Mouse (Mus musculus) frontal cortex, postnatal 14 days (tissue): ENCODE data around the gene Foxf2.

Experiments
- DNase-seq, 2 experiments: peaks; one replicate each; pipeline ENCODE4 v3.0.0; 2022; ENCODE audit warnings: low spot score in 2 of 2

The Foxf2 gene

DNA sequence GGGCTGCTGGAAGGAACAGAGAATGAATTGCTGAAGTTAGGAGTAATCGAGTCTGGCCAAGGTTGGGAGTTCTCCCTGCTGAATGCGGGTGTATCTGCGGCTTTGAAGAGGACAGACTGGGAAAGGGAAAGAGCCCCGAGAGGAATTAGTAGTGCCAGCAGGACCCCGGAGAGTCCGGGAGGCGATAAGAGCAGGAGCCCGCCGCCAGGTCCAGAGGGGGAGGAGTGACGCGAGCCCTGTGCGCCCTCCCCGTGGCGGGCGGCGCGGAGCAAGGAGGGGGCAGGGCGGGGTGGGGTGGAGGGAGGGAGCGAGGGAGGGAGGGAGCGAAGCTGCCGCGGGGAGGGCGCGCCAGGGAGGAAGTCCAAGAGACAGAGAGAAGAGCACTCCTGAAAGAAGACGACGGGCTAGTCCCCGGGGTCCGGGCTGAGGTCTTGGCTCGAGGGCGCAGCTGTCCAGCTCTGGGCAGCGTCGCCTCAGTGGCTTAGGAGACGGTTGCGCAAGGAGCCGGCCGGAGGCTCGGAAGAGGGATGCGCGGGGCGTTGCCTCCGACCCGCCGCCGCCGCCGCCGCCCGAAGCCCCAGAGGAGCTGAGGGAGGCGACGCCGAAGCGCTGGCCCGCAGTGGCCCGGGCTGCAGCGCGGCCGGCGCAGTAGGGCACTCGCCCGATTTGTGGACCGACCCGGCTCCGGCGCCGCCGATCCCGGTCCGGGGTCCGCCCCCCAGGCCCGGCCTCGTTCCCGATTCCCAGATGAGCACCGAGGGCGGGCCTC is at the start of gene Foxf2:
Foxf2 (plus strand) TSS at position 484 of the 769 bp plus-strand sequence.
- no peak for DNase-seq

DNA sequence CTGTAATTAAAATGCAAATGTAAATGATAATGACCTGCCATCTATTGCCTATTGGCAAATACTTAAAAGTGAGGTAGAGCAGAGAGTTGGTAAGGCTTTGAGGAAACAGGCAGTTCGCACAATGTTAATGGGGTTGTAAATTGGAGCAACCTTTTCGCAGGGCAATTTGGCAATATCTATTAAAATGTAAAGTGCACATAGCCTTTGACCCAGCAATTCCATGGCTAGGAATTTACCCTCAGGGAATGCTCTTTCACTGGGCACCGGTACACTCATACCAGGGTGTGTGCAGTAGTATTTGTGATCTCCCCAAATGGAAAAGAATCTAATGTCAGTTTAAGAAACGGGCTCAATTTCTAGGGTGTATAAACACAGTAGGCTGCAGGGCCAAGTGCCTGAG is 48.9 kb upstream of the Foxf2 start:
- DNase-seq, result no peak

DNA sequence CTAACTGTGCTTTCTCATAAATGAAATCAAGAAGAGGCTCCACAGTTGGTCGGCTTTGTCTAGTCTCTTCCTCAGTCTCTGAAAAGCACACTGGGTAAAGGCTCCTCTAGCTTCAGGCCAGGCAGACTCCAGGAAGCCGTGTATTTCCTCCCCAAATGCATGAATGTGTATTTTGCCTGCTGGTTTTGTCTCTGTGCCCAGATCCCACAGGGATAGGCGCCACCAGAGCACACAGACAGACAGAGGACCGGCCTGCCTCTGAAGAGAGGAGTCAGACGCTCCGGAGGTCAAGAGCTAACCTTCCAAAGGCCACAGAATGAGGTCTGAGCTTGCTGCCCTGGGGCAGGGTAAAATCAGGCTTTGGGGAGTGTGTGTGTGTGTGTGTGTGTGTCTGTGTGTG is 48.0 kb upstream of the Foxf2 start:
- DNase-seq, result no peak

DNA sequence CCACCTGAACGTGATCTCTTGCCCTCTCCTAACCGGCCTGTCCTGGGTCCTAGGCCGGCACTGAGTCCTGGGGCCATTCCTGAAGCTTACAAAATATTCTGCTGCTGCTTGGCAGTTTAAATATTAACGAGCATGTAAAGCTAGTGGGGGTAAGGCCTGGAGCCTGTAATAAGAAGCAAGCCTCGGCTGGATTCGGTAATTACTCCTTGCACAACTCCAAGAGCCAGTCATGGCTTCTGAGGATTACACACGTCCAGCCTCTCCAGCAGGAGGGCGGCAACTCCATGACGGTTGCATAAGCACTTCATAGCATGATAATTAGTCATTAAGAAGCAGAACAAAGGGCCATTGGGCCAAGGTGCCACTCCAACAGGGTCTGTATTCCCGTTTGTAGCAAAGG is 47.2 kb upstream of the Foxf2 start:
- no peak for DNase-seq

DNA sequence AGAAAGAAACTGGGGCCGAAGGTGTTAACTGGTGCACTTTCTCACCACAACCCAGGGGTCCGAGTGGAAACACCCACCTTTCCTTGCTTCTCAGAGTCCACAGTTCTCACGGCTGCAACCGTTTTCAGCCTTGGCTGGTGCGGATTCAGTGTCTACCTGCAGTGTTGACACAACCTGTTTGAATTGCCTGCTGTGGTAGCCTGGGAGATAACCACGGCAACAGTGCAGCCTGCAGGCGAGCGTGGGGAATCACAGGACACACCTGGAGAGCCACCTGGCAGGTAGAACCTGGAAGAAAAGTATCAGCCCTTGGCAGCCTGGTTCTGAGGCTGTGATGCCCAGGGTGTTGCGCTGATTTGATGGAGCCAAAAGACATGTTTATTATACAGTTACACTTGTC is 45.8 kb upstream of the Foxf2 start:
- no peak for DNase-seq

DNA sequence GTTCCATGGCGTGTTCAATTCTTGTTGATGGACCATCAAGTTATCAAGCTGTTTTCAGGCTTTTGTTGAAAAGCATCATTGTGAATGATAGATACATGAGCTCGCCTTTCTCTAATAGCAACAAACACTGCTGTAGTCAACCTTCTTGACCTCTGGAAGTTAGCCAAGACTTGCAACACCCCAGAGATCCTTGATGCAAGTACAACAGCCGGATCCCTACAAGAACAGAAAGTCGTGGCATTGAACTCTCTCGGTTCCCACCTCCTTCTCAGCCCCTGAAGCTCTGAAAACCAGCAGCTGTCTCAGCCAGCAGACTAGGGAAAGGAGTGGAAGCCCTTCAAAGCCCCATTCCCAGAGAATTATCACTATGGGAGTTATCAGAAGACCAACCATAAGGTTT is 38.3 kb upstream of the Foxf2 start:
- DNase-seq, result no peak

DNA sequence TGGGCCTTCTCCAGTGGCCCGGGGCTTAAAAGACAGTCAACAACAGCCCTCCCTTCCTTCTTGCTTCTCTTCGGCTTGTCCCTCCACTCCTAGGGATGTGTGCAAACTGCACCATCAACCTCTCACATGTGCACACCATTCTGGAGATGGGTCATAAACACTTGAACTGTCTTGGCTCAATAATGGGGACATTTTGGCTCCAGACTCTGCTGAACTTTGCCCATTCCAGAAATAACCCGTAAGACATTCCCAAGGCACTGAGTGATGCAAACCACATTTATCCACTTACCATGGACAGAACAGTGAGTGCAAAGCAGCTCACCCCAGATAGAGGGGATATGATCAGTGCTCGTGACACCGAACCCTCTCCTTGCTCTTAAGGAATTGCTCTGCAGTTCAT is 26.0 kb upstream of the Foxf2 start:
- no peak for DNase-seq

DNA sequence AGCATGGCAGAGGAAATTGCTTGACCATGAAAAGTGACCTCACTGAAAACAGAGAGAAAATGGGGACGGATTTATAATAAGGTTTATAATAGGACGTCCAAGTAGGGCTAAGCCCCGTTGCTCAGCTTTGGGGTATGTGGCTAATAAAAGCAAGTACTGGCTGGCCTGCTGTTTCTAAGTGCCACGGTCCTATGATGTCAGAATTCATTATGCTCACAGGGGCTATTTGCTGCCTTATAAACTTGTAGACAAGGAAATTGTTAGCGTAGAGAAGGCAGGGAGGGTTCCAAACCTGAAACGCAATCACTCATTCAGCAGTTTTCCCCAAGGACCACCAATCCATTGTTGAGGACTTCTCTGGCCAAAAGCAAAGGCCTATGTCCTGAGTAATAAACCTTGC is 21.7 kb upstream of the Foxf2 start:
- DNase-seq, result no peak

DNA sequence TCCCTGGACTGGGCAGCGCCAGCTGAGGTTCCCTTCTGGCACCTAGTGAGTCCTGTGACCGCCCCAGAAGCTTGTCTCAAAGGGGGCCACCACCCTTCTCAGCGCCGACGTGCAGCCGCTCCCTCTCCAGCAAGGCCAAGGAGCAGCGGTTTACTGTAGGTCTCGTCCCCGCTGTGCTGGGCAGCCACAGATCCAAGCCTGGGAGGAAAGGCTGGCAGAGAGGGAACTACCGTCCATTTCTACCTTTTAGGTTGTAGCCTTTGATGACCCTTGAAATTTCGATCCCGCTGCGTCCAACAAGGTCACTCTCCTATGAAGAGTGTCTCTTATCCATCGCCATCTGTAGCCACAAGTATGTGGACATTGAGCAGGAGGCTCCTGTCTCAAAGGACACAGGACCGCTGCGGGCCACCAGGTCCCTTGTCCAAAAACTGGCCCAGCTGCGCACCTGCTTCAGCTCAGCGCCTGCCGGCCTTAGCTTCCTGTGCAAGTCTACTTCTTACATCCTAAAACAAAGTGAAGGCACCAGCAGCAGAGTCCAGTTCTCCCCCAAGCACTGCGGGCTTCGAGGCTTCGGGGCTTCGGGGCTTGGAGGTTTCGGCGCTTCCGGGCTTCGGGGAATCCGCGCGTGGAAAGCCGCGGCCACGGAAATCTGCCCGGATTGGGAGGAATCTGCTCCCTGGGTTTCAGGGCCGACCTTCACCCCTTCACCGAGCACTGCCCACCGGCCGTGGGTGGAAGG is 10.7 kb upstream of the Foxf2 start:
- DNase-seq, result no peak

DNA sequence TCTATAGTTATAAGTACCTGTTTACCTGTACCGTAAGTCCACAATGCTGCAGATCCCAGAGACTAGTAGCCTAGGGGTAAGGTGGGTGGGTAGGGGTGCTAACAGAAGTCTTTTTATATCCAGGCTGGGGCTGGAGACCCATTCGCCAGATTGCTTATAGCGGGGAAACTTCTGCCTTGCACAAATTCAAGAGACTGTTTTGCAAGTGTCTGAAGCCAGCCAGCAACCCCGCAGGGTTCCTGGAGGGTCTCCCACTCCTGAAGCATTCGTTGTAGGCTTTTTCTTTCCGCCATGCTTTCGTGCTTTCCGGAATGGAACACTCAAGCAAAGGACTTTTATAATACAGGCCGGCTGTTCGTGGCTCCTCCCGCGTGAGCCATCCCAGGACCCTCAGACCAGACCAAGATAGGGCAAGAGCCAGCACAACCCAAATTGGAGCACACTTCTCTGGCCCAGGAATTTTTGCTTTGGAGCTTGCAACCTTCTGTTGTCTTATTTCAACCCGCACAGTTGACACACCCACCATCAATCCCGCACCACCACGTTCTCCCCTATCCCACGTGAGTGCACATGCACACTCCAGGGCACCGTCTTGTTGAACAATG is 10.0 kb upstream of the Foxf2 start:
- DNase-seq, result no peak

DNA sequence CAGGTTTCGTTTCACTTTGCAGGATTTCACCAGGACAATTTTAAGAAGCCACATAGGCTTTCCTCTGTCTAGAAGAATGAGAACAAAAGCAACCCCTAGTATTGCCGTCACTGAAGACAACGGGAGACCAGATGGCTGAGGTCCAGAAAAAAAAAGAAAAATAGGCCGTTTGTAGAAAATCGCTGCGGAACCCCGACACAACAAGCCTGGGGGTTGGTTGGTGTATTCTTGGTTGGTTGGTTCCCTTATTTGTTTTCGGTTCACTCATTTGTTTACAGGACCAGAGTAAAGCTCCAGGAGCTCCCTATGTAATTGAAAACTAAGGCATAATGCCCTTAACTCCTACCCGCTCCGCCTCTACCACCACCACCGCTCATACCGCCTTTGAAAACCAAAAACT is 7.6 kb upstream of the Foxf2 start:
- no peak for DNase-seq

DNA sequence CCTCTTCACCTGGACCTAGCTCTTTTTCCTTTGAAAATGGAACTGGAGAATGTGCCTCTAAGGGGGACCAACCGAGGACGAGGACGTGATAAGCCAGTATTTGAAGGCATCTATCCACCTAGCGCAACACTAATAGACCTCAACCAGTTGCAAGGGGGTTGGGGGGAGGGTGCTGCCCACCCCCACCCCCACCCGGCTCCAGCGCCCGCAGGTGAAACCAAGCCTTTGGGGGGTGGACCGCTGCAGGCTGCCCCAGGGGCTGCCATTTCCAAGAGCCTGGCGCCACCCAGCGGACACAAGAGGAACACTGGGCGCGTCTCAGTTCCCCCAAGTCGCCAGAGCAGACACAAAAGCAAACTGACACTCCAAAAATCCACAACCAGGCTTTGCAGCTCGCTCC is 7.2 kb upstream of the Foxf2 start:
- peak in 1 of 2 experiments; percentile 51 for DNase-seq

DNA sequence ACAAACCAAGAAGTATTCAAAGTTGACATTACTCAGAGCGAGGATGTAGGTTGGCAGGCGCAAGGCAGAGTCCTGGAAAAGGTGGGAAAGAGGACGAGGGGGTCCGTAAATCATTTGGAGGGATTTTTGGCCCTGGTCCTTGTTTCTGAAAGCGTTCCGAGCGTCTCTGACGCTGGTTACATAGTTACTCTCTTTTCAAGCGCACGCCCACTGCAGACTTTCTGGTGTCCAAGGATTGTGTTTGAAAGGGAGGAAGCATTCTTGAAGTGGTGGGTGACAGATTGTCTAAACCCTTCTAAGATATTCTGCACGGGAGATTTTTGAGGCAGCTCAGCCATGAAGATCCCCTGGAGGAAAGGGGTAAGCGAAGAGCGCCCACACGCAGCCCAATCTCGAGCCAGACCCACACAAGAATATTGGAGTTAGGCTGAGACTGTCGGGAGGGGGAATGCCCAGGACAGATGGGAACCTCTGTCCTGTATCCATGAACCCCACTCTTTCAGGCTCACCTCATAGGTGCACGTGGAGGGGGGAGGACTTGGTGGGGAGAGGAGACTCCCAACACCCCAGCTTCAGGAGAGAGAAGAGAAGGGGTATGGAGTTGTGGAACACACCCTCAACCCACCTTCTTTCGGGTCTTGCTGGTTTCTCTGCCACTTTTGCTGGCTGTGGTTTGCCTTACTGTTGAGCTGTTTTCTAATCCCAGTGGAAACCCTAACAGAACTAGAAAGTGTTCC is 6.5 kb upstream of the Foxf2 start:
- DNase-seq, result no peak

DNA sequence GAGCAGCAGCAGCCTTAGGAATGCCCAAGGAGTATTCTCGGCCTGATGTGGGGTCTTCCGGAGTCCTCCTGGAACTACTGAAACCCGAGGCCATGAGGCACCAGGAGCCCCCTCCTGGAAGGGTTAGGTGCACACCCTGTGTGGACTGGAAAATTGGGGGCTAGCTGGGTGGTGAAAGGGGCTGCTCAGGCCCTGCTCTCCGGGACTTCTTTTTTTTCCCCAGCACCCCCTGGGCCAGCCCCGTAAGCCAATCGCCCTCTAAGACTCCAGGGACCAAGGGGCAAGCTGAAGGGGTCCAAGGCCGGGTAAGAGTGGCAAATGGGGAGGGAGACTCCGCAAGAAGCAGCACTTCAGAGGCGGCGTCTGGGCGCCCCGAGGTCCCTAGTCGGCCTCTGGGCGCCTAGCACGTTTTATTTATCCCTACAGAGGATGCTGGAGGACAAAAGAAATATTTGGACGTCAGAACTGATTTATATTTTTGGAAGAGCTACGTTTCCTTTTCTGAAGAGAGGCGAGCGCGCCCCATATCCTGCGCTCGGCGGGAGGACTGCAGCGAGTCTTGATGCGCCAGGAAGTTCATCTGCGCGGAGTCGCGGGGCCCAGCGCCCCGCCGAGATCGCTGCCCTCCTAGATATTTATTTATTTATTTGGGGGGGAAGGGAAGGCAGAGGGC is 5.7 kb upstream of the Foxf2 start:
- no peak for DNase-seq

DNA sequence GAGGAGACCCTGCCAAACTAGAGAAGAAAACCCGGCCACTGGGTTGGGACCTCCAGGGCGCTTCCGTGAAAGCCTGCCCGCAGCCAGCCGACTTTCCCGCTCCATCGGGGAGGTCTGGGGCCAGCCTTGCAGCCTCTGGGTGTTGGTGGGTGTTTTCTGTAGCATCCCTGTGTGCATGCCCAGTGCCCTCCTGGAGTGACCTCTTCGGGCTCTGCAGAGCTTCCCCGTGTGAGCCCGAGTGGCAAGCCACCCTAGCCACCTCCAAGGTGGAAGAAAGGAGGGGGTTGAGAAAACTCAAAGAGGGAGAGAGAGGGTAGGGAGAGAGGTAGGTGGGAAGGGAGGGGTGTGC is 5.1 kb upstream of the Foxf2 start:
- DNase-seq, result no peak

DNA sequence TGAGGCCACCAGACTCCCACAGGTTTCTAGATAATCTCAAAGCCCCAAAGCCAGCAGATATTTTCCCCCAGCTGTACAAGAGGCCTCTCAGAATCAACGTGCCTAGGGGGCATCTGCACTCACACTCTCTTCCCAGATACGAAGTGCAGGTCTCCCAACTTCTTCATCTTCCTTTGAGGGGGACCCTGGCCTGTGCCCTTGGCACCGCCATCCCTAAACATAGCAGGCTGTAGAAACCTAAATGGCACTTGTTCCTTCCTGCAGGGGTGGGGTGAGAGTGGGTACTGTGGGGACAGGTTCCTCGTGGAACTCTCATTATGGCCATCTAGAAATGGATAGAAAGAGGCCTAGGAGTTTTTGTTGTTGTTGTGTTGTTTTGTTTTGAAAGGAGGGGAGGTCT is 4.7 kb upstream of the Foxf2 start:
- no peak for DNase-seq

DNA sequence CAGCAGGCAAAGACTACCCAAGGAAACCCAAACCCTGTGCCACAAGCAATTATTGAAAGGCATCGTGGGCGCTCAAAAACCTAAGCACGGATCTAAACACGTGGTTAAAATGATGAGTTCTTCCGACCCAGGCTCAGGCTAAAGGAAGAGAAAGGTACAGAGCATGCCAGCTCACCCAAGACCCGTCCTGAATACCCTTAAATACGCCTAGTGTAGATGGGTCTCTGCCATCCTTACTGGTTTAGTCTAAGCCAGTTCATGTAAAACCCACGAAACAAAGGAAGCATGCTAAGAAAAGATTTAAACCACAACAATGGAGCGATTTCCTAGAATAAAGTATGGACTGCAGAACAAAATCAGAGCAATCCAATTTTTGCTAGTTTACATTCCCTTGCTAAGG is 3.9 kb upstream of the Foxf2 start:
- no peak for DNase-seq

DNA sequence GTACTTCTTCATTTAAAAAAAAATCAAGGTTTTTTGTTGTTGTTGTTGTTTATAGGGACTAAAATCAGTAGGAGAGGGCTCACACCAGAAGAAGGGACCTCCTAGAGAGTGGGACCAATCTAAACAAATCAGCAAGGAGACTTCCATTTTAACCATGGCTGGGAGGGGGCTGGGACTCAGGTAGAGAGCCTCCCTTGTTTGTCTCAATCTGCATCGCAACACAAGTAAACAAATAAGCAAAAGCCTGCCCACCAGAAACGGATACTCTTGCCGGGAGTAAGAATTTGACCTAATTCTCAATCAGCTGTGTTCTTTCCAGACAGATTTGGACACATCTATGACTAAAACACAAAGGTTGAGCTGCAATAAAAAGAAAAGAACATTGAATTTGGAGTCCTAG is 3.2 kb upstream of the Foxf2 start:
- no peak for DNase-seq

DNA sequence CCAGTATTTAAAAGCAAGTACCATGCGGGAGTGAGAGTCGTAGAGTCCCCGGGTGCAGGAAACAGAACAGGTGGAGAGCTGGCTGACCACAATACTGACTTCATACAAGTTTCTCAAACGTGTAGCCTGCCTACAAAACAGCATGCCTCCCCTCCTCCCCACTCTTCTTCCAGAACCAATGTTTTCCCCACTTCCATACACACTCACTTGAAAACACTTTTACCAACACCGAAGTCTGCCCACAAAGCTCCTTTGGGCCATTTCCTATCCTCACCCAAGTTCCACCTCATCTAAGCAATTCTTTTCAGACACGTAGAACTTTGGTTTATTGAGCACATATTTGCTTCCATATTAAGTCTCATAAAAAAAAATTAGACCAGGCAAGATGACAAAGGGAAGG is 2.3 kb upstream of the Foxf2 start:
- no peak for DNase-seq

DNA sequence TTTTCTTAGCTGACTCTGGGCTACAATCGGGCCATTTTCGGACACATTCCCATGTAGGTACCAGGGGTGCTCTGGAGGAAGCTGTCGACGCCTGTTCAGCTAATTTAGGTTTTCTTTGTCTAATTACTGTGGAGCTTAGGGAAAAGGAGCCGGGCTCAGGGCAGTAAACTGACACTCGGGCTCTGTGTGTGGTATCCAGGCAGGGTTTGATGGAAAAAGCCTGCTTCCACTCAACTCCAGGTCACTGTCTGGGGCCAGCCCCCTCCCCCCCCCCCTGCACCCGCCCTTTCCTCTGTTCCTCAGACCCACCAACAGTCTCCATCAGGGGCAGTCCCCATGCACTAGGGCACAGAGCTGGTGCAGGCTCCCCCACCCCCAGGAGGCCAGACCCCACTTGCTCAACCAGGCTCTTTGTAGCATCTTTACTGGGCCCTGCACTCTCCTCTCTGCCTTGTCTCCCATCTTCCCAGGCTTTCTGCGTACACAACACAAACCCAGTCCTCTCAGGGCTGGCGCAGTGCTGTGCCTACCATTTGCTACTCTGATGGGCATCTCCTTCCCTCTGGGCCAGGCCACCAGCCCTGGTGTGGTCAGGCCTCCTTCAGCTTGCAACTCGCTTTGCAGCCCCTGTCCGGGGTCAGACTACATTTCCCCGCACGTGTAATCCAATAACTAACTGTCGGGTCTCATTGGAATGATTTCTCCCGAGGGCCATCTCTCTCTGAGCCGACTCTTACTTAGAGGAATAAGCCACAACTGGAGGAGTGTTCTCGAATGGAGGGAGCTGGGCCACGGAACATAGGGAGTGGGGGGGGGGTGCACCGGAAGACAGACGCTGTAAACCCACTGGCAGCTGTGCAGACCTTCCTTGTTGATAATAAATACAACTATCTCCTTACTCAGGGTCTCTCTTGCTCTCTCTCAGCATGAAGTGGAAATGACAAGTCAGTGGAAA is 1.4 kb upstream of the Foxf2 start:
- no peak for DNase-seq

DNA sequence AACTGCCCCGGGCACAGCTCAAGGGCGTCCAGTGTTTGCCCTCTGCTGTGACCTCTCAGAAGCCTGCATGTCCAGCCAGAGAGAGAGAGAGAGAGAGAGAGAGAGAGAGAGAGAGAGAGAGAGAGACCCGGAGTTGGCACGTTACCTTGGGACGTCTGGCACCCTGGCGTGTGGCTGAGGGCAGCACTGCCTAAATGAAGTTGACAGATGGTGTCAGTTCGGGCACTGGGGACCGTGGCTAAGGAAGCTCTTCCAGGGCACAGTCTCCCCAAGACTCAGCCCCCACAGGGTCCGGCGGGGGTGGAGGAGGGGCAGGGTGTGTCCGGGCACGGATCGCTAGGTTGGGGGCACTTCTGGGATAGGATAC is 667 bp upstream of the Foxf2 start:
- DNase-seq, result no peak
